Mouse (Mus musculus): ENCODE data around the gene Chka. TPM values are rescaled to one million over a fixed set of nuclear protein-coding genes. Genes with fewer than 3 reads are reported as not detected.

Gene Chka
- total and polyA plus RNA-seq, 3 experiments: 7.6 to 13.0 (median 10.1) TPM

GRCm38 (mm10) chr19:3872373-3872772 is 20.8 kb downstream of the Chka start:
- no peaks in the 10 kb centered on the region for H3K27me3 ChIP-seq (replicated peaks)
- no peak for DNase-seq (ENCODE audit: extremely low read depth)
- dilution Hi-C loops (cut with MboI; ENCODE audit: extremely low pct_ligation_motif_present, extremely low pct_unique_long_range_greater_than_20kb, low sequenced_read_pairs): no loop called here
- peaks cover 5 to 20% of the 10 kb centered on the region in 2 experiments for H3K36me3 ChIP-seq (replicated peaks in 1 of 2; ENCODE audit: control insufficient read depth in 1 of 2, insufficient read depth in 1 of 2, low read length in 1 of 2)
- no peaks in the 10 kb centered on the region for H3K79me2 ChIP-seq (replicated peaks; ENCODE audit: control insufficient read depth, extremely low read depth, insufficient read depth, poor library complexity, severe bottlenecking)
- H3K4me3 ChIP-seq (replicated peaks in 1 of 3; ENCODE audit: low read depth in 2 of 3, low read length in 2 of 3, poor library complexity in 1 of 3): no peak overlapping the region
- H3K4me2 ChIP-seq (ENCODE audit: insufficient read depth, low read depth, poor library complexity, severe bottlenecking): no peak overlapping the region
- H3K4me1 ChIP-seq (ENCODE audit: control insufficient read depth in 1 of 2, insufficient read depth in 2 of 2): peaks cover 12 to 18% of the 10 kb centered on the region in 2 experiments
- no peaks in the 10 kb centered on the region for H3K9me3 ChIP-seq (replicated peaks; ENCODE audit: low read length)
- in situ Hi-C loops (cut with MboI; ENCODE audit: low pct_ligation_motif_present, low pct_unique_long_range_greater_than_20kb, low sequenced_read_pairs): no loop called here
- TF ChIP-seq CHD2 (IDR thresholded peaks at IDR 0.05; ENCODE audit: low read length) (no peak), KAT2A (IDR thresholded peaks at IDR 0.05; ENCODE audit: insufficient replicate concordance, low read length) (no peak), JUN (IDR thresholded peaks at IDR 0.05; ENCODE audit: insufficient read depth, low read depth, low read length) (no peak), TBP (conservative IDR thresholded peaks at IDR 0.05; ENCODE audit: low read depth, low read length) (no peak), MAZ (IDR thresholded peaks at IDR 0.05; ENCODE audit: low read depth, low read length) (no peak)
- no peak overlapping the region for H3K27ac ChIP-seq (ENCODE audit: insufficient read depth, low read depth)
- no peak overlapping the region for H3K9ac ChIP-seq (ENCODE audit: insufficient read depth, low read depth)

- Histone ChIP-seq H3K4me1 (ENCODE audit: control insufficient read depth in 1 of 2, insufficient read depth in 2 of 2) (peaks cover 12 to 19% of the 10 kb centered on the region in 2 experiments), H3K9ac (ENCODE audit: insufficient read depth, low read depth) (no peak overlapping the region; the same call in 1 of the 2 replicates), H3K27me3 (replicated peaks) (no peaks in the 10 kb centered on the region), H3K4me3 (replicated peaks in 1 of 3; ENCODE audit: low read depth in 2 of 3, low read length in 2 of 3, poor library complexity in 1 of 3) (no peak overlapping the region), H3K4me2 (ENCODE audit: insufficient read depth, low read depth, poor library complexity, severe bottlenecking) (peak overlapping the region; percentile 34; the same call in 1 of the 2 replicates), H3K36me3 (replicated peaks in 1 of 2; ENCODE audit: control insufficient read depth in 1 of 2, insufficient read depth in 1 of 2, low read length in 1 of 2) (peaks cover 5 to 22% of the 10 kb centered on the region in 2 experiments), H3K27ac (ENCODE audit: insufficient read depth, low read depth) (no peak overlapping the region), H3K9me3 (replicated peaks; ENCODE audit: low read length) (no peaks in the 10 kb centered on the region), H3K79me2 (replicated peaks; ENCODE audit: control insufficient read depth, extremely low read depth, insufficient read depth, poor library complexity, severe bottlenecking) (no peaks in the 10 kb centered on the region)
- in situ Hi-C loops (cut with MboI; ENCODE audit: low pct_ligation_motif_present, low pct_unique_long_range_greater_than_20kb, low sequenced_read_pairs) (no loop called here), dilution Hi-C loops (cut with MboI; ENCODE audit: extremely low pct_ligation_motif_present, extremely low pct_unique_long_range_greater_than_20kb, low sequenced_read_pairs) (no loop called here)
- no peak for DNase-seq (ENCODE audit: extremely low read depth)
- TF ChIP-seq JUND (conservative IDR thresholded peaks at IDR 0.05; ENCODE audit: low read depth, low read length): no peak
- TF ChIP-seq MEF2A (IDR thresholded peaks at IDR 0.05; ENCODE audit: borderline replicate concordance, low read depth, low read length): no peak
- no peak for TF ChIP-seq NRF1 (IDR thresholded peaks at IDR 0.05; ENCODE audit: low read depth, low read length)
- no peak for TF ChIP-seq EP300 (IDR thresholded peaks at IDR 0.05; ENCODE audit: low read length)
- no peak for TF ChIP-seq KAT2A (IDR thresholded peaks at IDR 0.05; ENCODE audit: insufficient replicate concordance, low read length)
- no peak for TF ChIP-seq ZKSCAN1 (IDR thresholded peaks at IDR 0.05; ENCODE audit: borderline replicate concordance, low read depth, low read length)
- TF ChIP-seq CTCF (conservative IDR thresholded peaks at IDR 0.05 in 1 of 2, IDR thresholded peaks at IDR 0.05 in 1 of 2; ENCODE audit: low read depth in 2 of 2, low read length in 2 of 2): no peak
- no peak for TF ChIP-seq ETS1 (conservative IDR thresholded peaks at IDR 0.05; ENCODE audit: low read depth, low read length)
- TF ChIP-seq SIN3A (IDR thresholded peaks at IDR 0.05; ENCODE audit: low read length): no peak
- no peak for TF ChIP-seq MYC (IDR thresholded peaks at IDR 0.05; ENCODE audit: low read depth, low read length)
- no peak for TF ChIP-seq RCOR1 (conservative IDR thresholded peaks at IDR 0.05; ENCODE audit: low read depth, low read length)
- TF ChIP-seq ZNF384 (IDR thresholded peaks at IDR 0.05; ENCODE audit: low read depth, low read length): no peak
- TF ChIP-seq MAFK (IDR thresholded peaks at IDR 0.05; ENCODE audit: insufficient replicate concordance, low read length): no peak
- TF ChIP-seq GABPA (IDR thresholded peaks at IDR 0.05; ENCODE audit: insufficient replicate concordance, low read depth, low read length): no peak
- TF ChIP-seq IRF4 (IDR thresholded peaks at IDR 0.05; ENCODE audit: low read depth, low read length): no peak
Observed at GRCm38 (mm10) chr19:3875045-3875444, 23.5 kb downstream of the Chka start.
